Mouse (Mus musculus) adrenal gland, postnatal 4 days (tissue): Measurements from ENCODE around the gene Trp53bp1. TPM values are rescaled to one million over a fixed set of nuclear protein-coding genes. Genes with fewer than 3 reads are reported as not detected.
A peak's percentile ranks its signal among the peaks of the same experiment; 100 is the strongest.

Source experiments
- DNase-seq, 2 experiments: peaks; one replicate each; pipeline ENCODE4 v3.0.0; 2021 to 2022; ENCODE audit warnings: low spot score in 2 of 2, mixed read lengths in 2 of 2
- total RNA-seq, 2 experiments: library from RNA; stranded (reverse); gene quantifications; 2 replicates each; pipeline ENCODE4 v1.2.3; 2021

The Trp53bp1 gene
- total RNA-seq, 2 experiments from 2014 or later, result 99.2 to 105 TPM

GRCm38 (mm10) chr2:121268446-121268845, 2.8 kb downstream of the Trp53bp1 start:
- no peak for DNase-seq

- no peak for DNase-seq
Measured at GRCm38 (mm10) chr2:121249758-121250157, 21.4 kb downstream of the Trp53bp1 start.

GRCm38 (mm10) chr2:121244099-121244498, 27.1 kb downstream of the Trp53bp1 start:
- no peak for DNase-seq

- no peak for DNase-seq
Measured at GRCm38 (mm10) chr2:121239426-121239825, 31.8 kb downstream of the Trp53bp1 start.

- DNase-seq, result no peak
Measured at GRCm38 (mm10) chr2:121235460-121236072, 35.6 kb downstream of the Trp53bp1 start.

GRCm38 (mm10) chr2:121228135-121228534, 43.1 kb downstream of the Trp53bp1 start:
- no peak for DNase-seq

- DNase-seq, result no peak
Measured at GRCm38 (mm10) chr2:121223010-121223409, 48.2 kb downstream of the Trp53bp1 start.

GRCm38 (mm10) chr2:121219994-121220393, 51.2 kb downstream of the Trp53bp1 start:
- DNase-seq, result no peak

GRCm38 (mm10) chr2:121219177-121219576, 52.0 kb downstream of the Trp53bp1 start:
- DNase-seq, result no peak

- no peak for DNase-seq
Measured at GRCm38 (mm10) chr2:121214491-121214890, 56.7 kb downstream of the Trp53bp1 start.

- no peak for DNase-seq
Measured at GRCm38 (mm10) chr2:121206541-121206940, 64.7 kb downstream of the Trp53bp1 start.

- DNase-seq, result no peak
Measured at GRCm38 (mm10) chr2:121204276-121204675, 66.9 kb downstream of the Trp53bp1 start.

- no peak for DNase-seq
Measured at GRCm38 (mm10) chr2:121195466-121195865, 75.7 kb downstream of the Trp53bp1 start.

- no peak for DNase-seq
Measured at GRCm38 (mm10) chr2:121188530-121188929, 82.7 kb downstream of the Trp53bp1 start.

- DNase-seq, result no peak
Measured at GRCm38 (mm10) chr2:121184142-121184541, 87.1 kb downstream of the Trp53bp1 start.

GRCm38 (mm10) chr2:121183431-121183830, 87.8 kb downstream of the Trp53bp1 start:
- no peak for DNase-seq

- DNase-seq, result no peak
Measured at GRCm38 (mm10) chr2:121178828-121179479, 92.3 kb downstream of the Trp53bp1 start.

- peak; percentile 73 to 84 for DNase-seq
Measured at GRCm38 (mm10) chr2:121170980-121171742, 100.0 kb downstream of the Trp53bp1 start, which contains the start of gene Zscan29. Gene Zscan29 (minus strand): TSS chr2:121171125.

- peak in 1 of 2 experiments; percentile 30 for DNase-seq
Measured at GRCm38 (mm10) chr2:121170481-121170971, 100.7 kb downstream of the Trp53bp1 start, which contains the start of gene Tubgcp4. Gene Tubgcp4 (plus strand): TSS chr2:121170654.

GRCm38 (mm10) chr2:121169902-121170301, 101.3 kb downstream of the Trp53bp1 start:
- no peak for DNase-seq

GRCm38 (mm10) chr2:121169173-121169572, 102.0 kb downstream of the Trp53bp1 start:
- DNase-seq, result no peak

- no peak for DNase-seq
Measured at GRCm38 (mm10) chr2:121153100-121153499, 118.1 kb downstream of the Trp53bp1 start.
